Mouse (Mus musculus) activated CD4-positive, CD25-positive, alpha-beta regulatory T cell, adult 9 weeks (primary cell): Measurements from ENCODE around the gene Gm4791. TPM values are rescaled to one million over a fixed set of nuclear protein-coding genes. Genes with fewer than 3 reads are reported as not detected.

ENCODE experiments used
- polyA plus RNA-seq: library from polyadenylated mRNA; unstranded; fragments of 100-300 nt; shearing (Covaris generic); gene quantifications from one replicate; pipeline ENCODE4 v1.2.1, GENCODE M21; 2017

The Gm4791 gene
- polyA plus RNA-seq: not detected

GRCm38 (mm10) chr9:46998338-46998791 lies at the start of gene Gm4791:
TSS of gene Gm4791 (plus strand) at chr9:46998741.

